In the genomic region with DNA sequence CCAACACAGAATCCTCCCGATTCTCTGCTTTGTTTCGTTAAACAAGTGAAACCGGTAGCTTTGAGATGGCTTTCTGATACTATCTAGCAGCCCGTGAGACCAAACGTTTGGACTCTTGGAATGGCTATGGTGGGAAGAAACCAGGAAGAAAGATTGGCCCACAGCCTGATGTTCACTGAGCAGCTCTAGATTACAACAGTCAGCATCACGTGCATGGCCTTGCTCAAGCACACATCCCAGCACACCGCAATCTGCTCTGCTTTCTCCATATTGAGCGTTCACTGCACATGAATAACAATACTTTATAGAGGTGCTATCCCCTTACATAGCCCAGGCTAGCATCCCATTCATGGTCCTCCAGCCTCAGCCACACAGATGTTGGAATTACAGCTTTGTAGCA, we compare ENCODE assay signal across 23 mouse cellular contexts.
"Had no signal": no experiment of that assay in that cellular context is flagged by ENCODE, and none has a peak within 500 bp of the region (broad histone marks: within the 10 kb centered on the region; RNA-seq: fewer than 3 reads in every experiment).

No protein-coding gene starts in this region.

- H3K4me1 ChIP-seq: heart, embryonic 15.5 days; intestine, embryonic 15.5 days; limb, embryonic 13.5 days; limb, embryonic 15.5 days; liver, embryonic 12.5 days had no signal

- H3K27ac ChIP-seq: gastrocnemius, adult 2 months; heart, embryonic 13.5 days; heart, embryonic 15.5 days; hindbrain, embryonic 10.5 days; hindbrain, embryonic 12.5 days; hindbrain, embryonic 14.5 days; intestine, embryonic 15.5 days; layer of hippocampus, adult 2 months; limb, embryonic 13.5 days; limb, embryonic 15.5 days; liver, embryonic 12.5 days had no signal

- DNase-seq: gastrocnemius, adult 2 months; gastrocnemius, postnatal 10 days; gastrocnemius, postnatal 25 days; heart, adult 2 months; heart, postnatal 4 days; kidney, adult 18-20 months; kidney, adult 8-10 months; kidney, postnatal 10 days; kidney, postnatal 25 days; kidney, postnatal 4 days; layer of hippocampus, adult 9-11 months; layer of hippocampus, postnatal 36 days; left cerebral cortex, postnatal 4 days had no signal

- H3K4me3 ChIP-seq: gastrocnemius, adult 2 months; heart, adult 2 months; heart, embryonic 13.5 days; heart, embryonic 15.5 days; hindbrain, embryonic 10.5 days; hindbrain, embryonic 12.5 days; intestine, embryonic 15.5 days; layer of hippocampus, adult 2 months; limb, embryonic 13.5 days; limb, embryonic 15.5 days; liver, embryonic 12.5 days had no signal
